Mouse (Mus musculus) gastrocnemius, postnatal 14 days (tissue): ENCODE results near the gene Etv3. TPM values are rescaled to one million over a fixed set of nuclear protein-coding genes. Genes with fewer than 3 reads are reported as not detected.
"Not testable (repeated sequence)": the region's sequence is repeated elsewhere in the genome, so short reads cannot be mapped to it uniquely, and the experiment has no call there.

ENCODE experiments used
- DNase-seq: peaks from one replicate; pipeline ENCODE4 v3.0.0; 2021; ENCODE audit warnings: mixed read lengths
- intact Hi-C: fragments of 180-260 bp; cut with DNase I; formaldehyde crosslinking; loops from one replicate; pipeline ENCODE4 v1.15.1; 2025; ENCODE audit warnings: low total_unique reads
- long read RNA-seq, 2 experiments: library from polyadenylated mRNA; stranded (forward); transcript quantifications; one replicate each; pipeline ENCODE4 v2.0.0; 2021
- total RNA-seq, 2 experiments: library from RNA; stranded (reverse); gene quantifications; 2 replicates each; pipeline ENCODE4 v1.2.3; 2021

The Etv3 gene
- 1 to 10 TPM; 9.5 to 9.8 TPM for total RNA-seq
- long read RNA-seq, experiment 1, full-length matches to known transcripts, result 5 of 11 reads
- long read RNA-seq, experiment 1, partial matches to known transcripts, result 2 of 11 reads
- long read RNA-seq, experiment 1, other reads (novel, unspliced or antisense), result 4 of 11 reads
- long read RNA-seq, experiment 2, full-length matches to known transcripts, result 3 of 5 reads
- long read RNA-seq, experiment 2, partial matches to known transcripts, result 2 of 5 reads
- long read RNA-seq, experiment 2, other reads (novel, unspliced or antisense), result 0 of 5 reads

GRCm38 (mm10) chr3:87525043-87525836, at the start of gene Etv3:
Gene Etv3, plus strand, starts transcription at chr3:87525407.
- peak; percentile 90 for DNase-seq
- intact Hi-C loops, result no loop called here

DNA sequence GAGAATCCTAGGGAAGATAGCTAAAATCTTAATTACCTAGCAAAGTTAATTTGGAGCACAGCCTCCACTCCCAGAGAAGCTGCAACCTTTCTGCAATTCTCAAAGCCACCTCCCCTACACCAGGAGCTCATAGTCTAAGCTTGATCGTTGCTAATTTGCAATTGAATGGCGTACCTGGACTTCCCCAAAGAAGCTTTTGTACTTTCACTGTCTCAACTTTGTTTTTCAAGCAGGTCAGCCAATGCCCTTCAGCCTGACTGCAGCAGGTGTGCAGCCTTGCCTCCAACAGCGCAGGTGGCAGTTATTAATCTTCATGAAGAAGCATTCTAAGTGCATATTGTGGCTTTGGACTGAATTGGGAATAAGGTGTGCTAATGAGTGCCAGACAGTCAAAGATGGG, 47.3 kb upstream of the Etv3 start:
- intact Hi-C loops, DNase-seq: not testable (repeated sequence)

- intact Hi-C loops, DNase-seq: not testable (repeated sequence)
Observed at GRCm38 (mm10) chr3:87478596-87478995, 46.6 kb upstream of the Etv3 start.

GRCm38 (mm10) chr3:87479230-87479629, 46.0 kb upstream of the Etv3 start:
- DNase-seq, intact Hi-C loops: not testable (repeated sequence)

GRCm38 (mm10) chr3:87487392-87487791, 37.8 kb upstream of the Etv3 start:
- intact Hi-C loops, result no loop called here
- DNase-seq, result no peak

DNA sequence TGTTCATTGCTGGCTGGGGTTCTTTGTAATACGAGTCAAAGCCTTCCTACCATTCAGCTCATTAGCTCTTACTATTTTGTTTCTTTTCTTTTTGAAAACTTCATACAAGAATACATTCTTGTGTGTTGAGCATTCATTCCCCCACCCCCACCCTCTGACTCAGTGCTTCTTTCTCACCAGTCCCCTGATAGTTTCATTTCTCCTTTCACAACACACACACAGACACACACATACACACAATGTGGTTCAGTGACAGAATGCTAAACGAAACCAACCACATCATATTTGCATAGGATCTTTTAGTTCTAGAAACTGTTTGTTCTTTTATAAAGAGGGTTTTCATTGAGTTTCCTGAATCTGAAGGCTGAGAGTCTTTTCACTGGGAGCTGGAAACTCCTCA, 37.3 kb upstream of the Etv3 start:
- intact Hi-C loops, result no loop called here
- DNase-seq, result no peak

DNA sequence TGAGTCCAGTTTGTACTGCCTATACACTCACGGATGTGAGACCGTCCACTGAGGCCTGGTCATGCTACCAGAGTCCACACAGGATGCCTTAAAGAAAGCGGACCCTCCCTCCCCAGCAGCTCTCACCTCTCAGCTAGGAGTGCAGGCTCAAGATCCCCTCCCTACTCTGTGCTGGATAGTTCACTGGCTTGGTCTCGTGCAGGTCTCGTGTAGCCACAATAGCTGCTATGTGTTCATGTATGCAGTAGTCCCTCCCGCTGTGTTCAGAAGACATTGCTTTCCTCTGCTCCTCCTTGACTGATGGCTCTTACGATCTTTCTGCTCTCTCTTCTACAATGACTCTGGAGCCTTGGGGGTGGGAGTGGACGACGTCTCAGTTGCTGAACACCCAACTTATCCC, 26.9 kb upstream of the Etv3 start:
- intact Hi-C loops, result loop anchor here (10.0 kb wide), 1 partner anchor 463 kb away; no protein-coding TSS in a partner anchor
- no peak for DNase-seq

GRCm38 (mm10) chr3:87499072-87499471, 26.1 kb upstream of the Etv3 start:
- intact Hi-C loops, result loop anchor here (10.0 kb wide), 1 partner anchor 464 kb away; no protein-coding TSS in a partner anchor
- DNase-seq, result peak; percentile 64

- DNase-seq, result peak; percentile 17
- intact Hi-C loops, result loop anchor here (5.0 kb wide), 1 partner anchor 258 kb away; no protein-coding TSS in a partner anchor
Observed at GRCm38 (mm10) chr3:87500088-87501055, 24.8 kb upstream of the Etv3 start.

DNA sequence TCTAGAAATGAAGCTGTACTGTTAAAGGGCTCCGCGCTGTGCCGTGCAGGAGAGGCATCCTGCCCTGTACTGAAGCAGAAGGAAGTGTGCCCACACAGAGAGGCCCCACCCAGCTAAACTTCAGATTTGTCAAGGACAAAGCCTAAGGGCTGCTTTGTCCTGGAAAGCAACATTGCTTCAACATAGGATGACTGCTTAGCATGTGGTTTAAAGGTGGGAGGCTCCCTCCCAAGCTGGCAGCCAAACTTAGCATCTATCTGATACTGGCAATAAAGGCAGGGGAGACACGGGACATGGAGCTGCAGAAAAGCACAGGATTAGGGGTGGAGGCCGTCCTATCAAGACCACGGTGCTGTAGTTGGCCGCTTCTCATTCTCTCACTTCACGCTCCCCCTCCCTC, 24.1 kb upstream of the Etv3 start:
- no peak for DNase-seq
- intact Hi-C loops, result loop anchor here (5.0 kb wide), 1 partner anchor 259 kb away; no protein-coding TSS in a partner anchor

- intact Hi-C loops, result loop anchor here (5.0 kb wide), 1 partner anchor 260 kb away; no protein-coding TSS in a partner anchor
- DNase-seq, result no peak
Observed at GRCm38 (mm10) chr3:87502771-87503170, 22.4 kb upstream of the Etv3 start.

- peak; percentile 26 for DNase-seq
- intact Hi-C loops, result loop anchor here (5.0 kb wide), 1 partner anchor 262 kb away; no protein-coding TSS in a partner anchor
Observed at GRCm38 (mm10) chr3:87504330-87504729, 20.9 kb upstream of the Etv3 start.

GRCm38 (mm10) chr3:87504749-87505425, 20.3 kb upstream of the Etv3 start:
- intact Hi-C loops, result loop anchor here (5.0 kb wide), 1 partner anchor 263 kb away; no protein-coding TSS in a partner anchor
- DNase-seq, result no peak

GRCm38 (mm10) chr3:87506456-87507416, 18.5 kb upstream of the Etv3 start:
- no peak for DNase-seq
- intact Hi-C loops, result no loop called here

DNA sequence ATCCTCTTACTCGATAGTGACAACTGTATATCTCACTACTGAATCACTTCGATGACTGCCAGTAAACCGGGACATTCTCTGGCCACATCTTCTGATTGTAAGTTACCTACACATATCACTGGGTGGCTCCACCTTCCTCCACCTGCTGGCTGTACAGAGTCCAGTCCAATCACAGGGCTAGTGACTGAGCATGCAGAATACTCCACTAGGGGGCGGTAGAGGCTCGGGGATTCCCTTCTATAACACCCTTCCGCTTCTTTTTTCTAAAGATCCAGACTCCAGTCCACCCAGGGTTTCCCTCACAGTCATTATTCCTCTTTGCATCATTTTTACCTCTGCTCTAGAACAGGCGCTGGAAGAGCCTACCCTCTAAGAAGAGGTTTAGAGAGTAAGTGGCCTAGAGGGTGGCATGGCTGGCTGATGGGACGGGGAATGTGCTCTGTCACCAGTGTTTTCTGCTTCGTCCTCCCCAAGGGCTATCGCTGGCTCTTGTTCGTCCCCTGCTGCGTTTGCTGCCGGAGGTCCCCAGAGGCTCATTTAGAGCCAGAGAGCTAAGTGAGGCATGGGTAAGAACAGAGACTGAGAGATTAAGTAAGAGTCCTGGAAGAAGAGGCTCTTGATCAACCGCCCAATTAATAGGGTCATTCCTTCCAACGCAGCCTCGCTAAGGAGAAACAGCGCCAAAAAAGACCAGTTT, 16.9 kb upstream of the Etv3 start:
- intact Hi-C loops, result loop anchor here (1.0 kb wide), 1 partner anchor 54 kb away; no protein-coding TSS in a partner anchor

DNA sequence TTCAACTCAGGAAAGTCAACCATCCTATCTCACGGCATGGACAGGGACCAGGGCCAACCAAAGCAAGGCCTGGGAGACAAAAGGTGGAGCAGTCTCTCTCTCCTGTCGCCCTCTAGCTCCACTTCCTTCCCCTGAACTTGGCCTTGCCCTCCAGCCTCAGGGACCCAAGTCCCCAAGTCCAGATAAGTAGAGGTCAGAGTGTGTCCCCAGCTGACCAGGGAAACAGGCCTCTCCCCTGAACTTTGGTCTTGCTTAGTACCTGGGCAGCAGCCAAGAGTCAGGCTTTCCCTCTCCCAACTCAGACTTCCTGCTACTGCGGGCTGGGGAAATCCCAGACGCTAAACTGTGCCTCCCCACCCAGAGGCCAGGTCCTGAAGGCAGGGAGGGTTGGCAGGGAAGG, 16.1 kb upstream of the Etv3 start:
- intact Hi-C loops, result no loop called here

More for the DNA sequence above, 16.9 kb upstream of the Etv3 start:
- peak; percentile 78 for DNase-seq

DNA sequence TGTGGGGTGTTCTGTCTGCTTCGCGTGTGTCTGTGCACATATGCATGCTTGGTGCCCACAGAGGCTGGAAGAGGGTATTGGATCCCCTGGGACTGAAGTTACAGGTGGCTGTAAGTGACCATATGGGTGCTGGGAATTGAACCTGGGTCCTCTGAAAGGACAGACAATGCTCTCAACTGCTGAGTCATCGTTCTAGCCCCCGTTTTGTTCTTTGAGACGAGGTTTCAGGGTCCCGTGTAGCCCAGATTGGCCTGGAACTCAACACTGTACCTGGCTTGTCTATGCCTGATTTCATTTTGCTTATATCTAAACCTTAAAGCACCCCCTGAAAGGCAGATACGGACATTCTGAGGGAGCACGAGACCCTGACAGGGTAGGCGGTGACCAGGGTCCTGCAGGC, 14.4 kb upstream of the Etv3 start:
- intact Hi-C loops, result no loop called here
- no peak for DNase-seq

More for the DNA sequence above, 16.1 kb upstream of the Etv3 start:
- DNase-seq, result peak; percentile 53
